Mouse (Mus musculus): Measurements from ENCODE around the gene Ripor2. TPM values are rescaled to one million over a fixed set of nuclear protein-coding genes. Genes with fewer than 3 reads are reported as not detected.
A peak's percentile ranks its signal among the peaks of the same experiment; 100 is the strongest.

Gene Ripor2
- polyA plus RNA-seq, 1 experiment from 2014 or later, result 16.6 TPM

DNA sequence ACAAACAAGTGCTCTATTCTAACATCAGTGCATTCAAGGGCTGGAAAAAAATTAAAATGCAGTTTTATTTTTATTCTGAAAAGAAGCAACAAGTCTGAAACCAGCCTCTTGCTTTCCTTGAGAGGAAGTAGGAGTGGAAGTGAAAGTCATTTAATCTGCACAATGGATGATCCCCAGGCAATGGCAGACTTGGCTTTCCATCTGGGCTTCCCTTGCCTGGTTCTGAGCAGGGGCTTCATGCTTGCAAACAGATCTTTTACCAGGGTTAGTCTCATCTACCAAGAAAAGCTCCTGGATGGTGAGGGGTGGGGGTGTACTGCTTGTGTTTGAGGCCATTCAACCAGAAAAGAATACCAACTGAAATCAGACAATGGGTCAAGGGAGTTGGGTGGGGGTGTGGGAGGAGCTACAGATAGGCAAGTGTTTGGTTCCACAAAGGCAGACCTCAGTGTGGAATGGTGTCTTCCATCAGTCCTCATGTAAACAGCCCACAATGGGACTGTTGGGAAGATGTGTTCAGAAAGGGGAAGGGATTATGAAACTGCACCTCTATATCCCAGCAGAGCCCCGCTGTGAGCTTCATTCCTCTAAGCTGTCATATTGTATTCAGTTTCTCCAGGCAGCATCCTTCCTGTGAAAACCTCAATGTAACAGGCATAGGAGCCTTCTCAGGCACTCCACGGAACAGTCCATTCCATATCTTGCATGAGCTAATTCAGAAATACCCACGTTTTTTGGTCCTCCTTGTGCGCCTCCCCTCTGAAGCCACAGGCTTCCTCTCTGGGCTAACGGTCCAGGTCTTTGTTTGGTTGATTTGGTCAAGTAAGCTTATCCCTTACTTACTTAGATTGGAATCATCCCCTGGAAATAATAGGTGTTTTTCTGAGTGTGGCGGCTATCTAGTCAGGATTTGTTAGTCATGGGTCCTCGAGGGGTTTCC is 59.8 kb downstream of the Ripor2 start:
- peak overlapping the region; percentile 17 for H3K4me2 ChIP-seq

GRCm38 (mm10) chr13:24645146-24645545 is 63.2 kb downstream of the Ripor2 start:
- H3K9me3 ChIP-seq, result no peaks in the 10 kb centered on the region
- no peak for ATAC-seq (ENCODE audit: low FRiP score)
- WGBS, result 89% methylated on average over 3 of the region's 3 CpGs
- no peak overlapping the region for H3K4me2 ChIP-seq
- H3K27ac ChIP-seq, result no peak overlapping the region
- peaks cover 6% of the 10 kb centered on the region for H3K27me3 ChIP-seq
- H3K36me3 ChIP-seq (replicated peaks), result no peaks in the 10 kb centered on the region
- peaks cover 25% of the 10 kb centered on the region for H3K4me1 ChIP-seq
- no peak overlapping the region for H3K4me3 ChIP-seq (replicated peaks)
- H3K9ac ChIP-seq, result no peak overlapping the region

More for the DNA sequence above, 59.8 kb downstream of the Ripor2 start:
- peaks cover 35% of the 10 kb centered on the region for H3K27me3 ChIP-seq
- H3K4me1 ChIP-seq, result peaks cover 32% of the 10 kb centered on the region
- H3K36me3 ChIP-seq (replicated peaks), result no peaks in the 10 kb centered on the region
- H3K27ac ChIP-seq, result no peak overlapping the region
- no peak for ATAC-seq (ENCODE audit: low FRiP score)
- H3K4me3 ChIP-seq (replicated peaks), result no peak overlapping the region
- H3K9ac ChIP-seq, result no peak overlapping the region
- 27% methylated on average over 7 of the region's 7 CpGs for WGBS
- H3K9me3 ChIP-seq, result no peaks in the 10 kb centered on the region

- Histone ChIP-seq H3K27me3 (no peaks in the 10 kb centered on the region), H3K36me3 (replicated peaks) (no peaks in the 10 kb centered on the region), H3K27ac (no peak overlapping the region), H3K9me3 (no peaks in the 10 kb centered on the region), H3K9ac (no peak overlapping the region), H3K4me3 (replicated peaks) (no peak overlapping the region), H3K4me1 (peaks cover 15% of the 10 kb centered on the region), H3K4me2 (no peak overlapping the region)
- WGBS, result 83% methylated on average over 3 of the region's 3 CpGs
- ATAC-seq (ENCODE audit: low FRiP score), result no peak
Measured at GRCm38 (mm10) chr13:24646324-24646723, 64.3 kb downstream of the Ripor2 start.

DNA sequence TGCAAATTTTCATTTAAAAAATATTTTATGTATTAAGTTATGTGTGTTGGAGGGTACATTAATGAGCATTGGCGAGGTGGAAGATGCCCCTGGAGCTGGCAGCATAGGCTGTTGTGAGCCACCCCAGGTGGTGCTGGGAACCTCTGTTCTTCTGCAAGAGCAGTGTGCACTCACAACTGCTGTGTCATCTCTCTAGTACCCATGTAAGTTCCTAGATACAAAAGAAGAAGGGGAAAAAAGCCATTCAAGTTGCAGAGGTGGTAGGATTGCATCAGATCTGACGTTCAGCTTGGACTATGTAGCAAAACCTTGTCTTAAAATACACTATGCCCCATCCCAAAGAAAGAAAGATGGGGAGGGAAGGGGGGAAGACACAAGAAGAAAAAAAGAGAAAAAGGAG is 65.5 kb downstream of the Ripor2 start:
- H3K9ac ChIP-seq, result no peak overlapping the region
- H3K9me3 ChIP-seq, result no peaks in the 10 kb centered on the region
- H3K4me1 ChIP-seq, result peaks cover 6% of the 10 kb centered on the region; the same call in 1 of the 2 replicates
- H3K36me3 ChIP-seq (replicated peaks), result no peaks in the 10 kb centered on the region
- H3K27ac ChIP-seq, result no peak overlapping the region
- 83% methylated on average over 2 of the region's 2 CpGs for WGBS
- H3K27me3 ChIP-seq, result no peaks in the 10 kb centered on the region
- ATAC-seq (ENCODE audit: low FRiP score), result no peak
- no peak overlapping the region for H3K4me3 ChIP-seq (replicated peaks)
- no peak overlapping the region for H3K4me2 ChIP-seq

- no peak overlapping the region for H3K4me2 ChIP-seq
- H3K4me1 ChIP-seq, result peaks cover 6% of the 10 kb centered on the region; the same call in 1 of the 2 replicates
- H3K27me3 ChIP-seq, result no peaks in the 10 kb centered on the region
- H3K27ac ChIP-seq, result peak overlapping the region; percentile 63
- no peaks in the 10 kb centered on the region for H3K9me3 ChIP-seq
- H3K4me3 ChIP-seq (replicated peaks), result no peak overlapping the region
- no peaks in the 10 kb centered on the region for H3K36me3 ChIP-seq (replicated peaks)
- ATAC-seq (ENCODE audit: low FRiP score), result no peak
- 68% methylated on average over 5 of the region's 5 CpGs for WGBS
- no peak overlapping the region for H3K9ac ChIP-seq
Measured at GRCm38 (mm10) chr13:24648027-24648426, 66.0 kb downstream of the Ripor2 start.

DNA sequence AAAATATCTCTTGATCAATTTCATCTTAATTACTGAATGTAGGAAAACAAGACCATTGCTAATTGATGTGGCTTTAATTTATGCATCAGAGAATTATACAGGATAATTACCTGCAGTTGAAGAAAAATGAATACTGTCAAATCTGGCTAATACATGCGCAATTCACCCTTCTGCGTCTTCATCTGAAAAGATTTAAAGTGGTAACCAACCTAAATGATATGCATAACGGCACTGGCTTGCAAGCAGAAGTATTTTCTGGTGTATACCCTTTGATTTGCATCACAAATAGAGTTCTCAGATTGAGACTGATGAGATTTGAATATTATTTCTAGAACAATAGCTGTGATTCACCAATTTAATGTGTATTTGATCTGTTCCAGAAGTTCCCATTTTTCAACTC is 66.7 kb downstream of the Ripor2 start:
- no peak for ATAC-seq (ENCODE audit: low FRiP score)
- 0 out of 2 replicates have a peak overlapping the region, but pooled peaks have one; percentile 0 for H3K27ac ChIP-seq

DNA sequence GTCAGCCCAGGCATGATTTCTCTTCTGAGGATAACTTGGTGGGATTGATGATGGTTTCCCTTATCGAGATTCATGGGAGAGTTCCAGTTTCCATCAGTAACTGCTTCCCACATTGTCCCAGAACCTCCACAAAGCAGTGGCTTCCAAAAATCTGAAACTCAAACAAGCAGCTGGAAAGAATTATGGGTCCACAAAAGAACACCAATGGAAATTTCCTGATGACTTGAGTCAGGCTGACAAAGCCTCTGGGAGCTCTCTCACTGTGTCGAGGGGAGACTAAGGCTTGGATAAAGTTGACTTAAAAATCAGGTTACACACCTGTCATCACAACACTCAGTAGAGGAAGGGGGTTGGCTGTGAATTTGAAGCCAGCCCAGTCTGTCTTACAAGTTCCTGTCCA is 67.1 kb downstream of the Ripor2 start:
- H3K4me1 ChIP-seq, result peaks cover 6% of the 10 kb centered on the region; the same call in 1 of the 2 replicates
- H3K4me3 ChIP-seq (replicated peaks), result no peak overlapping the region
- H3K27me3 ChIP-seq, result no peaks in the 10 kb centered on the region
- H3K27ac ChIP-seq, result 0 out of 2 replicates have a peak overlapping the region, but pooled peaks have one; percentile 0
- WGBS, result 69% methylated on average over 2 of the region's 2 CpGs
- no peak for ATAC-seq (ENCODE audit: low FRiP score)
- H3K4me2 ChIP-seq, result no peak overlapping the region
- no peaks in the 10 kb centered on the region for H3K36me3 ChIP-seq (replicated peaks)
- no peaks in the 10 kb centered on the region for H3K9me3 ChIP-seq
- H3K9ac ChIP-seq, result no peak overlapping the region

More for the DNA sequence above, 66.7 kb downstream of the Ripor2 start:
- no peak overlapping the region for H3K4me2 ChIP-seq
- no peak overlapping the region for H3K4me3 ChIP-seq (replicated peaks)
- no peaks in the 10 kb centered on the region for H3K36me3 ChIP-seq (replicated peaks)
- no peak overlapping the region for H3K9ac ChIP-seq
- H3K27me3 ChIP-seq, result no peaks in the 10 kb centered on the region
- peaks cover 6% of the 10 kb centered on the region; the same call in 1 of the 2 replicates for H3K4me1 ChIP-seq
- 57% methylated on average over 3 of the region's 3 CpGs for WGBS
- H3K9me3 ChIP-seq, result no peaks in the 10 kb centered on the region

GRCm38 (mm10) chr13:24651018-24651417 is 69.0 kb downstream of the Ripor2 start:
- no peak overlapping the region for H3K4me2 ChIP-seq
- peaks cover 20% of the 10 kb centered on the region for H3K4me1 ChIP-seq
- H3K4me3 ChIP-seq (replicated peaks), result no peak overlapping the region
- H3K27me3 ChIP-seq, result no peaks in the 10 kb centered on the region
- H3K9me3 ChIP-seq, result no peaks in the 10 kb centered on the region
- WGBS, result 51% methylated on average over 3 of the region's 3 CpGs
- no peaks in the 10 kb centered on the region for H3K36me3 ChIP-seq (replicated peaks)
- ATAC-seq (ENCODE audit: low FRiP score), result no peak
- H3K27ac ChIP-seq, result no peak overlapping the region
- no peak overlapping the region for H3K9ac ChIP-seq

- H3K9ac ChIP-seq, result no peak overlapping the region
- 45% methylated on average over 12 of the region's 12 CpGs for WGBS
Measured at GRCm38 (mm10) chr13:24654919-24655635, 73.1 kb downstream of the Ripor2 start.

GRCm38 (mm10) chr13:24656719-24657497 is 74.9 kb downstream of the Ripor2 start:
- Histone ChIP-seq H3K4me3 (replicated peaks) (no peak overlapping the region), H3K9ac (no peak overlapping the region), H3K4me1 (peaks cover 25% of the 10 kb centered on the region), H3K9me3 (no peaks in the 10 kb centered on the region), H3K36me3 (replicated peaks) (no peaks in the 10 kb centered on the region), H3K27me3 (no peaks in the 10 kb centered on the region), H3K4me2 (peak overlapping the region; percentile 40), H3K27ac (peak overlapping the region; percentile 86)
- ATAC-seq (ENCODE audit: low FRiP score), result peak; percentile 87
- 9% methylated on average over 15 of the region's 15 CpGs for WGBS

More at GRCm38 (mm10) chr13:24654919-24655635, 73.1 kb downstream of the Ripor2 start:
- Histone ChIP-seq H3K27me3 (no peaks in the 10 kb centered on the region), H3K4me1 (peaks cover 25% of the 10 kb centered on the region), H3K27ac (peak overlapping the region; percentile 53; the same call in 1 of the 2 replicates), H3K9me3 (no peaks in the 10 kb centered on the region), H3K4me2 (no peak overlapping the region), H3K36me3 (replicated peaks) (no peaks in the 10 kb centered on the region), H3K4me3 (replicated peaks) (no peak overlapping the region)
- ATAC-seq (ENCODE audit: low FRiP score), result no peak

- Histone ChIP-seq H3K4me3 (replicated peaks) (no peak overlapping the region), H3K4me2 (no peak overlapping the region), H3K27ac (no peak overlapping the region), H3K27me3 (no peaks in the 10 kb centered on the region), H3K4me1 (peaks cover 6% of the 10 kb centered on the region), H3K9ac (no peak overlapping the region), H3K36me3 (replicated peaks) (no peaks in the 10 kb centered on the region), H3K9me3 (no peaks in the 10 kb centered on the region)
- no peak for ATAC-seq (ENCODE audit: low FRiP score)
- WGBS, result 88% methylated on average over 4 of the region's 4 CpGs
Measured at GRCm38 (mm10) chr13:24666763-24667162, 84.8 kb downstream of the Ripor2 start.

DNA sequence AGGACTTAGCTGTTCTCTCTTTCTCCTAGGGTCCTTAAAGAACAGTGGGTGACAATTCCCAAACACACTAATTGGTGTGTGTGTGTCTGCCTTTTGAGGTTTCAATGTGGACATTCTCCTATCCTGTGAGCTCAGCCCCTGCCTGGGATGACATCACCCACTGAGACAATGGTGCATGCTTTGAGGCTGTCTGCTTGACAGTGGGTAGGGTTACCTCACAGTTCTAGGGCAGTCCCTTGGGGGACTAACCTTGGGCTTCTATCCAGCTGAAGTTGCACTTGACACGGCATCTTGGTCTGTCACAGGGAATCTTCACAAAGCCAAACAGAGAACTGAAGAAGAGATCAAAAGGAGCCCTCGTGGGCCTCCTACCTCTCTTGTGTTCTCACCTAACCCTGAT is 86.6 kb downstream of the Ripor2 start:
- H3K9ac ChIP-seq, result no peak overlapping the region
- H3K4me1 ChIP-seq, result peaks cover 6% of the 10 kb centered on the region
- no peak overlapping the region for H3K27ac ChIP-seq
- no peak overlapping the region for H3K4me3 ChIP-seq (replicated peaks)
- ATAC-seq (ENCODE audit: low FRiP score), result peak; percentile 23; the same call in 1 of the 2 replicates
- WGBS, result 20% methylated on average over 2 of the region's 2 CpGs
- no peak overlapping the region for H3K4me2 ChIP-seq
- no peaks in the 10 kb centered on the region for H3K36me3 ChIP-seq (replicated peaks)
- no peaks in the 10 kb centered on the region for H3K9me3 ChIP-seq
- H3K27me3 ChIP-seq, result no peaks in the 10 kb centered on the region
